Mouse (Mus musculus) kidney, embryonic 15.5 days (tissue): ENCODE data around the gene Rac1. TPM values are rescaled to one million over a fixed set of nuclear protein-coding genes. Genes with fewer than 3 reads are reported as not detected.
"Not testable (repeated sequence)": the region's sequence is repeated elsewhere in the genome, so short reads cannot be mapped to it uniquely, and the experiment has no call there.

ENCODE experiments used
- ATAC-seq: fragments of 200-750 bp; cut with Nextera tagmentation; replicated peaks from 2 replicates; pipeline ENCODE4 v1.8.0; 2017; ENCODE audit warnings: moderate TSS enrichment; ENCODE audit not compliant: low FRiP score
- H3K27ac ChIP-seq: fragments of 300-500 bp; sonication (generic); 2 replicates; pipeline ENCODE4 v1.5.1; 2015; ENCODE audit warnings: mild to moderate bottlenecking, inconsistent platforms
- H3K27me3 ChIP-seq: fragments of 300-500 bp; sonication (generic); 2 replicates; pipeline ENCODE4 v1.6.1; 2015; ENCODE audit warnings: inconsistent platforms
- H3K36me3 ChIP-seq: fragments of 300-500 bp; sonication (generic); 2 replicates; pipeline ENCODE4 v1.6.1; 2015; ENCODE audit warnings: inconsistent platforms
- H3K4me1 ChIP-seq: fragments of 300-500 bp; sonication (generic); 2 replicates; pipeline ENCODE4 v1.6.1; 2015; ENCODE audit warnings: inconsistent platforms
- H3K4me2 ChIP-seq: fragments of 300-500 bp; sonication (generic); 2 replicates; pipeline ENCODE4 v1.6.1; 2015; ENCODE audit warnings: moderate library complexity, mild to moderate bottlenecking, inconsistent platforms
- H3K4me3 ChIP-seq: fragments of 300-500 bp; sonication (generic); replicated peaks from 2 replicates; pipeline ENCODE4 v1.5.1; 2015; ENCODE audit warnings: mild to moderate bottlenecking, inconsistent platforms
- H3K9ac ChIP-seq: fragments of 300-500 bp; sonication (generic); 2 replicates; pipeline ENCODE4 v1.6.1; 2015; ENCODE audit warnings: mild to moderate bottlenecking, inconsistent platforms
- H3K9me3 ChIP-seq: fragments of 300-500 bp; sonication (generic); replicated peaks from 2 replicates; pipeline ENCODE4 v1.6.1; 2016; ENCODE audit warnings: inconsistent platforms
- WGBS: fragments of 180-500 bp; shearing (Covaris S2); methylation state at CpG from one replicate; pipeline ENCODE4 v1.1.7; 2015; ENCODE audit warnings: mixed read lengths; 5-methylcytosine and 5-hydroxymethylcytosine counted together
- polyA plus RNA-seq: library from polyadenylated mRNA; unstranded; fragments of >200 nt; fragmentation: Nextera tagmentation; extraction: Ambion mirVana; gene quantifications from 2 replicates; pipeline ENCODE4 v1.2.1, GENCODE M21; 2015

Gene Rac1
- polyA plus RNA-seq, 1 experiment from 2014 or later: 459 TPM

DNA sequence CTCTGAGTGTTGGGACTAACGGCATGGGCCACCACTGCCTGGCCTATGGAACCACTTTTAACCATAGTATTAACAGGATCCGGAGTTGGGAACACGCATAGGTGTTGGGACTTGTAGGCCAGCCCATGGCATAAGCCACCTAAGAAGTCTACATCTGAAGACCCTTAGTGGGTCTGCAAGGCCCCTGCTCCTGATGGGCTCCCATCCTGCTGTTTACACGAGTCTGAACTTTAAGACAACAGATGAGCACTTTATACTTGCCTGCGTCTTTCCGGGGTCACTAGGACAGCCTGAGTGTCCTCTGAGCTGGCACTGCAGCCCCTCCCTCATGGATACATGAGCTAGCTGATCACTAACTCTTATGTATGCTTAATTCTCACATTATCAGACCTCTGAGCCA, 24.1 kb downstream of the Rac1 start:
- Histone ChIP-seq H3K27me3 (no peaks in the 10 kb centered on the region), H3K36me3 (peaks cover 72% of the 10 kb centered on the region), H3K9me3 (no peaks in the 10 kb centered on the region), H3K4me1 (0 out of 2 replicates have a peak, but pooled peaks cover 8% of the 10 kb centered on the region), H3K4me3 (no peak overlapping the region), H3K4me2 (no peak overlapping the region), H3K27ac (no peak overlapping the region), H3K9ac (no peak overlapping the region)
- WGBS: 93% methylated on average over 6 of the region's 6 CpGs
- no peak for ATAC-seq

- no peak overlapping the region for H3K4me2 ChIP-seq
- ATAC-seq: no peak
- H3K9me3 ChIP-seq: no peaks in the 10 kb centered on the region
- no peak overlapping the region for H3K9ac ChIP-seq
- H3K27ac ChIP-seq: no peak overlapping the region
- H3K4me3 ChIP-seq: no peak overlapping the region
- no peaks in the 10 kb centered on the region for H3K27me3 ChIP-seq
- WGBS: 87% methylated on average over 19 of the region's 19 CpGs
- peaks cover 67% of the 10 kb centered on the region for H3K36me3 ChIP-seq
- H3K4me1 ChIP-seq: 0 out of 2 replicates have a peak, but pooled peaks cover 3% of the 10 kb centered on the region
These were observed 24.8 kb downstream of the Rac1 start for GRCm38 (mm10) chr5:143502899-143503557.

DNA sequence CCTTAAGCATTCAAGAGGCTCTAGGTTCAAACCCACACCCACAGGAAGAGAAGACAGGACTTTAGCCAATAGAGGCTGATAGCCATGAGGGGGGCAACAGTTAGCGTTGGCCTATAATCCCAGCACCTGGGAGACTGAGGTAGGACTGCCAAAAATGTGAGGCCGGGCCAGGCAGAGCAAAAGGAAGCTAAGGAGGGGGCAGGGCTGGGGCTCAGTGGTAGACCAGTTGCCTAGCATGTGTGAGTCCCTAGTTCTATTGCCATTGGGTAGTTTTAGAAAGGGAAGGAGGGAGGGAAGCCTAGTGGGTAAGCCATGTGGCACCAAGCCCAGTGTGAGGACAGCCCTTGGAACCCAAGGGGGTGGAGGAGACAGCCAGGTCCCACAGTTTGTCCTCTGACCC, 26.2 kb downstream of the Rac1 start:
- peaks cover 53% of the 10 kb centered on the region for H3K36me3 ChIP-seq
- ATAC-seq: no peak
- 93% methylated on average over 2 of the region's 2 CpGs for WGBS

DNA sequence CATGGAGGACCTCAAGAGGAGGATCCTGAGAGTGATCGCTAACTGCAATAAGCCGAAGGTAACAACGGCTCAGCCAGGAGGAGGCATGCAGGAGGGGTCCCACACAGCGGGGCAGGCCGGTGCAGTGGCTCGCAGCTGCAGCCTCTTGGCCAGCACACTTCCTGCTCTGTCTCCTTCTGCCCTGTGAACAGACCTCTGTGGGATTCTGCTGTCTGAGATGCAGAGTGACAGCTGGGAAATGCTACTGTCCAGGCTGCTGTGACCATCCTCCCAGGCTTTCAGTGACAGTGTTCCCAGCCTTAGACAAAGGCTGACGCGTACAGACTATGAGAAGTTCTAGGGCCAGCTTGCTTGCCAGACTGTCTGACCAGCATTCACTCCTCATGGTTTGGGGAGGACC, 26.7 kb downstream of the Rac1 start:
- Histone ChIP-seq H3K27me3 (no peaks in the 10 kb centered on the region), H3K4me2 (no peak overlapping the region), H3K4me3 (no peak overlapping the region), H3K27ac (no peak overlapping the region), H3K9ac (no peak overlapping the region), H3K9me3 (no peaks in the 10 kb centered on the region), H3K36me3 (peaks cover 50% of the 10 kb centered on the region), H3K4me1 (no peaks in the 10 kb centered on the region)
- no peak for ATAC-seq
- 84% methylated on average over 8 of the region's 8 CpGs for WGBS

More for the DNA sequence above, 26.2 kb downstream of the Rac1 start:
- no peak overlapping the region for H3K4me2 ChIP-seq
- no peak overlapping the region for H3K4me3 ChIP-seq
- no peaks in the 10 kb centered on the region for H3K27me3 ChIP-seq
- no peaks in the 10 kb centered on the region for H3K9me3 ChIP-seq
- no peak overlapping the region for H3K9ac ChIP-seq
- H3K27ac ChIP-seq: no peak overlapping the region
- H3K4me1 ChIP-seq: no peaks in the 10 kb centered on the region

GRCm38 (mm10) chr5:143500711-143501110, 27.1 kb downstream of the Rac1 start:
- not testable (repeated sequence) for H3K4me2 ChIP-seq, H3K9ac ChIP-seq, H3K27me3 ChIP-seq, H3K27ac ChIP-seq, ATAC-seq, H3K4me1 ChIP-seq, H3K9me3 ChIP-seq, H3K4me3 ChIP-seq
- H3K36me3 ChIP-seq: peaks cover 49% of the 10 kb centered on the region
- 92% methylated on average over 14 of the region's 14 CpGs for WGBS

GRCm38 (mm10) chr5:143499686-143500085, 28.1 kb downstream of the Rac1 start:
- no peaks in the 10 kb centered on the region for H3K4me1 ChIP-seq
- no peak for ATAC-seq
- H3K9me3 ChIP-seq: no peaks in the 10 kb centered on the region
- no peak overlapping the region for H3K27ac ChIP-seq
- H3K27me3 ChIP-seq: no peaks in the 10 kb centered on the region
- H3K36me3 ChIP-seq: peaks cover 44% of the 10 kb centered on the region
- no peak overlapping the region for H3K4me3 ChIP-seq
- H3K9ac ChIP-seq: no peak overlapping the region
- H3K4me2 ChIP-seq: no peak overlapping the region
- 75% methylated on average over 4 of the region's 4 CpGs for WGBS

DNA sequence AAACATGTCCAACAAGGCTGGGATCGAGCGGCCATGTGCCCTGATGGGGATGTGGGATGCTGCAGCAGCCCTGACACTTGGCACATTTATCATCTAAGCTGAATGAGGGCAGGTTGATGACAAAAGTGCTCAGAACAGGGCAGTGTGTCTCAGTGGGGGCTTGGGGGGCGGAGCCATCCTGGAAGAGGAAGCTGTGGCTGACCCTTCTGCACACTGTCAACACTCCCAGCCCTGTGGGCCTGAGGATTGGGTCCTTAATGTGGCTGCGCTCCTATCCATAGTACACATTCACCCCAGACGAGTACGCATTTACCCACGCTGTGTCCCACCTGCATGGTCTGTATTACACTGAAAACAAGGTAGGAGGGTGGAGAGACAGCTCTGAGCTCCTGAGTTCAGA, 28.6 kb downstream of the Rac1 start:
- H3K36me3 ChIP-seq: peaks cover 44% of the 10 kb centered on the region
- no peaks in the 10 kb centered on the region for H3K9me3 ChIP-seq
- H3K9ac ChIP-seq: no peak overlapping the region
- no peak for ATAC-seq
- no peaks in the 10 kb centered on the region for H3K4me1 ChIP-seq
- no peak overlapping the region for H3K27ac ChIP-seq
- no peak overlapping the region for H3K4me3 ChIP-seq
- H3K27me3 ChIP-seq: no peaks in the 10 kb centered on the region
- 90% methylated on average over 7 of the region's 7 CpGs for WGBS
- no peak overlapping the region for H3K4me2 ChIP-seq

DNA sequence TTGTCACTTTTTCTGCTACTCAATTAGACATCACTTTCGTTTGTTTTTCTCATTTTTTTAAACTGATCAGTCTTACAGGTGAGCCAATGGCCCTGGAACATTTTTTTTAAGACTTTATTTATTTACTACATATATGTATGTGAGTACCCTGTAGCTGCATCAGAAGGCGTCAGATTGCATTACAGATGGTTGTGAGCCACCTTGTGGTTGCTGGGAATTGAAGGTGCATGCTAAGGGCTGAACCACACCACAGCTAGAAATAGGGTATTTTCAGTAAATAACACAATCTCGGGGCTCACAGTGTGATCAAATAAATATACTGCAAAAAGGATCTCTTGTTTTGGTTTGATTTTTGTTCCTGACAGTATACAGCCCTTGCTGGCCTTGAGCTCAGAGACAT, 30.4 kb downstream of the Rac1 start:
- Histone ChIP-seq H3K27me3 (no peaks in the 10 kb centered on the region), H3K36me3 (peaks cover 28% of the 10 kb centered on the region), H3K27ac (no peak overlapping the region), H3K9ac (no peak overlapping the region), H3K4me2 (no peak overlapping the region), H3K9me3 (no peaks in the 10 kb centered on the region), H3K4me1 (no peaks in the 10 kb centered on the region), H3K4me3 (no peak overlapping the region)
- WGBS: 79% methylated on average over 3 of the region's 3 CpGs
- ATAC-seq: no peak

DNA sequence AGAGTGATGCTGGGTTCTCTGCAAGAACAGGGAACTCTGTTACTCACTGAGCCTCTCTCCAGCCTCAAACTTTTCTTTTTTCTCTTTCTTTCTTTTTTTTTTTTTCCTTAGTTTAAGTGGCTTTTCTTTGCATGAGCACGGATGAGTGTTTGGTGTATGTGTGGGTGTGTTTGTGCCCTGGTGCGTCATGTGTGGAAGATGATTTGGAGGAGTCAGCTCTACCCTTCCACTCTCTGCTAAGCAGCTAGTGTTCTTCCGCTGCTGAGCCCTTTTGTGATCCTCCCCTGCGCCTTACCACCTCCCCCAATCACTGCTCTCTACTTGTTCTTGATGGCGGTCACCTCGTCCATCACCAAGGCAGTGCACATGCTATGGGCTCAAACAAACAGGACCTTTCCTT, 32.1 kb downstream of the Rac1 start:
- 92% methylated on average over 6 of the region's 6 CpGs for WGBS
- no peaks in the 10 kb centered on the region for H3K9me3 ChIP-seq
- H3K36me3 ChIP-seq: peaks cover 20% of the 10 kb centered on the region; the same call in 1 of the 2 replicates
- no peak overlapping the region for H3K9ac ChIP-seq
- no peak for ATAC-seq
- H3K4me3 ChIP-seq: no peak overlapping the region
- H3K27ac ChIP-seq: no peak overlapping the region
- no peaks in the 10 kb centered on the region for H3K27me3 ChIP-seq
- H3K4me2 ChIP-seq: no peak overlapping the region
- H3K4me1 ChIP-seq: no peaks in the 10 kb centered on the region

GRCm38 (mm10) chr5:143493163-143493562, 34.7 kb downstream of the Rac1 start:
- no peaks in the 10 kb centered on the region for H3K4me1 ChIP-seq
- no peak overlapping the region for H3K4me2 ChIP-seq
- ATAC-seq: no peak
- H3K9ac ChIP-seq: no peak overlapping the region
- H3K36me3 ChIP-seq: peaks cover 17% of the 10 kb centered on the region; the same call in 1 of the 2 replicates
- no peak overlapping the region for H3K4me3 ChIP-seq
- WGBS: 91% methylated on average over 10 of the region's 10 CpGs
- no peak overlapping the region for H3K27ac ChIP-seq
- H3K9me3 ChIP-seq: no peaks in the 10 kb centered on the region
- H3K27me3 ChIP-seq: no peaks in the 10 kb centered on the region

DNA sequence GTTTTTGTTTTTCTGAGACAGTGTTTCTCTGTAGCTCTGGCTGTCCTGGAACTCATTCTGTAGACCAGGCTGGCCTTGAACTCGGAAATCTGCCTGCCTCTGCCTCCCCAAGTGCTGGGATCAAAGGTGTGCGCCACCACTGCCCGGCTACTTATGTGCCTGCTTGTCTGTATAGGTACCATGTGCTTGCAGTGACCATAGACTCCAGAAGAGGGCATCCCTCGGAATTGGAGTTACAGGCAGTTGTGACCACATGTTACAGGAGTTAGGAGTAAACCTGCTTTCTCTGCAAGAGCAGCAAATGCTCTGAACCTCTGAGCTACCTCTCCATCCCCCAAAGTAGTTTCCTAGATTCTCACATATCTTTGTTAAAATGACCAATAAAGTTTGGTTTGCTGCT, 36.1 kb downstream of the Rac1 start:
- Histone ChIP-seq H3K27ac (no peak overlapping the region), H3K4me3 (no peak overlapping the region), H3K9ac (no peak overlapping the region), H3K9me3 (no peaks in the 10 kb centered on the region), H3K4me2 (no peak overlapping the region), H3K27me3 (no peaks in the 10 kb centered on the region), H3K36me3 (peaks cover 27% of the 10 kb centered on the region), H3K4me1 (no peaks in the 10 kb centered on the region)
- 87% methylated on average over 4 of the region's 4 CpGs for WGBS
- no peak for ATAC-seq

- Histone ChIP-seq H3K9me3 (no peaks in the 10 kb centered on the region), H3K27ac (no peak overlapping the region), H3K27me3 (no peaks in the 10 kb centered on the region), H3K4me3 (no peak overlapping the region), H3K36me3 (peaks cover 27% of the 10 kb centered on the region), H3K9ac (no peak overlapping the region), H3K4me1 (no peaks in the 10 kb centered on the region), H3K4me2 (no peak overlapping the region)
- ATAC-seq: no peak
- 70% methylated on average over 14 of the region's 14 CpGs for WGBS
These were observed 38.0 kb downstream of the Rac1 start for GRCm38 (mm10) chr5:143489749-143490342.

DNA sequence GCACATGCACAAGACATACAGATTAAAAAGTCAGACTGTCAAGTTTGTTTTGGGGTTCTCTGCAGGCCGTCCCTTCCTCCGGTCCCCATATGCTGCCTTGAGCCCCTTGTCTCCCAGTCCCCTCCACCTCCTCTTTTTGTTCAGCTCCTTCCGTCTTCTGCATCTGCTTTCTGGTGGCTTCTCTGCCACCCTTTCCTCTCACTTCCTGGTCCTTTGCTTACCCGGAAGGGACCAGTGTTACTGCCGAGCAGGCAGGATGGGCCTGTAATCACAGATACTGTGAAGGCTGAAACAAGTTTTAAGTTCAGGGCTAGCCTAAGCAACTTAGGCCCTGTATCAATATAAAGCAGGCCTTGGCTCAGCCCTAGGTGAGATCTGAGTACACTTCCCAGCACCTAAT, 39.8 kb downstream of the Rac1 start:
- H3K4me3 ChIP-seq: no peak overlapping the region
- H3K9ac ChIP-seq: no peak overlapping the region
- H3K36me3 ChIP-seq: peaks cover 30% of the 10 kb centered on the region
- H3K4me1 ChIP-seq: no peaks in the 10 kb centered on the region
- WGBS: 87% methylated on average over 5 of the region's 5 CpGs
- H3K4me2 ChIP-seq: no peak overlapping the region
- no peak overlapping the region for H3K27ac ChIP-seq
- no peak for ATAC-seq
- H3K27me3 ChIP-seq: no peaks in the 10 kb centered on the region
- H3K9me3 ChIP-seq: no peaks in the 10 kb centered on the region
